Mouse (Mus musculus) adrenal gland, adult 2 months (tissue): ENCODE results near the gene Strn. TPM values are rescaled to one million over a fixed set of nuclear protein-coding genes. Genes with fewer than 3 reads are reported as not detected.

Experiments used
- DNase-seq: peaks from one replicate; pipeline ENCODE4 v3.0.0; 2021
- polyA plus RNA-seq: library from polyadenylated mRNA; depleted of rRNA; stranded (reverse); fragments of >200 nt; gene quantifications from 2 replicates; pipeline ENCODE4 v1.2.3, GENCODE M21; 2012; rRNA removed
- total RNA-seq, 2 experiments: library from RNA; stranded (reverse); gene quantifications; 2 replicates each; pipeline ENCODE4 v1.2.3; 2021

The Strn gene
- total and polyA plus RNA-seq, 3 experiments = 3.6 to 23.5 (median 19.8) TPM

GRCm38 (mm10) chr17:78618164-78618693, 118.8 kb downstream of the Strn start:
- DNase-seq = no peak

- DNase-seq = no peak
These were observed 121.9 kb downstream of the Strn start for GRCm38 (mm10) chr17:78615096-78615495.

GRCm38 (mm10) chr17:78614481-78614880, 122.5 kb downstream of the Strn start:
- DNase-seq = no peak

- no peak for DNase-seq
These were observed 125.9 kb downstream of the Strn start for GRCm38 (mm10) chr17:78611117-78611516.

- DNase-seq = no peak
These were observed 127.7 kb downstream of the Strn start for GRCm38 (mm10) chr17:78609191-78609855.

- DNase-seq = no peak
These were observed 128.3 kb downstream of the Strn start for GRCm38 (mm10) chr17:78608716-78609115.

GRCm38 (mm10) chr17:78608135-78608670, 128.8 kb downstream of the Strn start:
- no peak for DNase-seq

- peak; percentile 29 for DNase-seq
These were observed 132.6 kb downstream of the Strn start for GRCm38 (mm10) chr17:78604431-78604830.

- peak; percentile 59 for DNase-seq
These were observed 133.1 kb downstream of the Strn start for GRCm38 (mm10) chr17:78603872-78604271.

GRCm38 (mm10) chr17:78602316-78602715, 134.7 kb downstream of the Strn start:
- DNase-seq = no peak

GRCm38 (mm10) chr17:78601601-78602000, 135.4 kb downstream of the Strn start:
- no peak for DNase-seq

- DNase-seq = no peak
These were observed 136.0 kb downstream of the Strn start for GRCm38 (mm10) chr17:78601042-78601441.

Other genes with a start within 250 kb of the Strn start
- gene Vit, start 229.1 kb downstream of the Strn start, total RNA-seq = 1 to 10 TPM; 1.3 to 2.8 TPM
- 1.0 and 1.4 TPM in 2 replicates for gene Vit, start 229.1 kb downstream of the Strn start, polyA plus RNA-seq
- 10 to 100 TPM; 34.7 to 40.5 TPM for gene Heatr5b, start 98.2 kb upstream of the Strn start, total RNA-seq
- gene Heatr5b, start 98.2 kb upstream of the Strn start, polyA plus RNA-seq = 14.1 and 16.9 TPM in 2 replicates
- 10 to 100 TPM; 26.6 to 32.3 TPM for gene Gpatch11, start 98.4 kb upstream of the Strn start, total RNA-seq
- 4.9 and 5.7 TPM in 2 replicates for gene Gpatch11, start 98.4 kb upstream of the Strn start, polyA plus RNA-seq
- 10 to 100 TPM; 24.0 to 24.3 TPM for gene Eif2ak2, start 145.4 kb upstream of the Strn start, total RNA-seq
- 1.0 and 1.4 TPM in 2 replicates for gene Eif2ak2, start 145.4 kb upstream of the Strn start, polyA plus RNA-seq
- under 1 TPM in 1 of 2 experiments, not detected in 1; 0.52 TPM for gene Sult6b1, start 169.8 kb upstream of the Strn start, total RNA-seq
- gene Sult6b1, start 169.8 kb upstream of the Strn start, polyA plus RNA-seq = not detected in 2 replicates
- 10 to 100 TPM; 34.7 to 40.5 TPM for gene Cebpzos, start 179.3 kb upstream of the Strn start, total RNA-seq
- gene Cebpzos, start 179.3 kb upstream of the Strn start, polyA plus RNA-seq = 6.3 and 6.6 TPM in 2 replicates
- gene Cebpz, start 199.9 kb upstream of the Strn start, total RNA-seq = 10 to 100 TPM; 42.6 to 50.5 TPM
- 0.89 and 3.0 TPM in 2 replicates for gene Cebpz, start 199.9 kb upstream of the Strn start, polyA plus RNA-seq
- 10 to 100 TPM; 38.5 to 50.3 TPM for gene Ndufaf7, start 199.9 kb upstream of the Strn start, total RNA-seq
- gene Ndufaf7, start 199.9 kb upstream of the Strn start, polyA plus RNA-seq = 3.1 and 4.6 TPM in 2 replicates